Mouse (Mus musculus) liver, embryonic 13.5 days (tissue): ENCODE data around the gene Itpr2. TPM values are rescaled to one million over a fixed set of nuclear protein-coding genes. Genes with fewer than 3 reads are reported as not detected.
"Not testable (repeated sequence)": the region's sequence is repeated elsewhere in the genome, so short reads cannot be mapped to it uniquely, and the experiment has no call there.

Experiments
- ATAC-seq: fragments of 200-750 bp; cut with Nextera tagmentation; 2 replicates; pipeline ENCODE4 v1.8.0; 2017; ENCODE audit warnings: low read depth, mild to moderate bottlenecking, moderate number of reproducible peaks, moderate library complexity
- DNase-seq: peaks from one replicate; pipeline ENCODE4 v3.0.0; 2022
- H3K27ac ChIP-seq: fragments of 300-500 bp; sonication (generic); 2 replicates; pipeline ENCODE4 v1.5.1; 2015; ENCODE audit warnings: moderate library complexity, mild to moderate bottlenecking, inconsistent platforms
- H3K27me3 ChIP-seq: fragments of 300-500 bp; sonication (generic); 2 replicates; pipeline ENCODE4 v1.6.1; 2015; ENCODE audit warnings: mild to moderate bottlenecking, inconsistent platforms
- H3K36me3 ChIP-seq: fragments of 300-500 bp; sonication (generic); 2 replicates; pipeline ENCODE4 v1.6.1; 2015; ENCODE audit warnings: mild to moderate bottlenecking, inconsistent platforms
- H3K4me1 ChIP-seq: fragments of 300-500 bp; sonication (generic); replicated peaks from 2 replicates; pipeline ENCODE4 v1.6.1; 2015; ENCODE audit warnings: inconsistent platforms
- H3K4me2 ChIP-seq: fragments of 300-500 bp; sonication (generic); 2 replicates; pipeline ENCODE4 v1.6.1; 2015; ENCODE audit warnings: inconsistent platforms, mild to moderate bottlenecking, moderate library complexity
- H3K4me3 ChIP-seq: fragments of 300-500 bp; sonication (generic); replicated peaks from 2 replicates; pipeline ENCODE4 v1.5.1; 2015; ENCODE audit warnings: mild to moderate bottlenecking, inconsistent platforms
- H3K9ac ChIP-seq: fragments of 300-500 bp; sonication (generic); 2 replicates; pipeline ENCODE4 v1.6.1; 2015; ENCODE audit warnings: mild to moderate bottlenecking, inconsistent platforms
- H3K9me3 ChIP-seq: fragments of 300-500 bp; sonication (generic); replicated peaks from 2 replicates; pipeline ENCODE4 v1.6.1; 2016; ENCODE audit warnings: inconsistent platforms
- WGBS: fragments of 180-500 bp; shearing (Covaris S2); methylation state at CpG from one replicate; pipeline ENCODE4 v1.1.7; 2015; ENCODE audit not compliant: insufficient replicate concordance; 5-methylcytosine and 5-hydroxymethylcytosine counted together
- polyA plus RNA-seq: library from polyadenylated mRNA; unstranded; fragments of >200 nt; fragmentation: Nextera tagmentation; extraction: Ambion mirVana; gene quantifications from 2 replicates; pipeline ENCODE4 v1.2.1, GENCODE M21; 2015

Itpr2 gene
- polyA plus RNA-seq, 1 experiment from 2014 or later, result 2.4 TPM

GRCm38 (mm10) chr6:146464645-146465042 is 37.4 kb downstream of the Itpr2 start:
- not testable (repeated sequence) for H3K27me3 ChIP-seq, H3K36me3 ChIP-seq, H3K4me3 ChIP-seq, H3K4me1 ChIP-seq, H3K9ac ChIP-seq, H3K27ac ChIP-seq, H3K4me2 ChIP-seq, H3K9me3 ChIP-seq, DNase-seq
- ATAC-seq, result peak; percentile 31; the same call in 1 of the 2 replicates
- whole genome bisulfite sequencing, result 78% methylated on average over 2 of the region's 2 CpGs

DNA sequence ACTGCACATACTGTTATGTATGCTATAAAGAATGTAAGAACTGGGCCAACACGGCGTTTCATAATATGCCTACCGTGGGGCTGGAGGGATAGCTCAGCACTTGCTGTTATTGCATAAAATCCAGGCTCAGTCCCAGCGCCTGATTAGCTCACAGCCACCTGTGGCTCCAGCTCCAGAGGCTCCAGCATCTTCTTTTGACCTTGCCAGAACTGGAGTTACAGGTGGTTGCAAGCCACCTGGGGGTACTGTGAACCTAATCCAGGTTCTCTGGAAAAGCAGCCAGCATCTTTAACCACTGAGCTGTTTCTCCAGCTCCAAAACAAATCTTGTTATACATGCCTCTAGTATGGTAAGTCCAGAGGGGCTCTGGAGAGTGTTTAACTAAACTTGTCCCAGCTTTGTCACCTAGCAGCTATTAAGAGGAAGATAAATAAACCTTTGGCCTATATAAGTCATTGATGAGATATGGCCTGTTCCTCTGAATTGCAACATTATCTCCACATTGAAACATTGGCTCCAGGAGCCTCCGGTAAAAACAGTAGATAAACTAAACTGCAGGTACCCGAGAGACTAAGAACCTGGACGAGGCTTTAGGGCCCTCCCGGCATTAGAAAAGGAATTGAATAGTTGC is 37.9 kb downstream of the Itpr2 start:
- Histone ChIP-seq H3K4me3 (no peak overlapping the region), H3K9me3 (no peaks in the 10 kb centered on the region), H3K4me2 (no peak overlapping the region), H3K9ac (no peak overlapping the region), H3K4me1 (peaks cover 5% of the 10 kb centered on the region; the same call in 1 of the 2 replicates), H3K27me3 (peaks cover 11% of the 10 kb centered on the region; the same call in 1 of the 2 replicates), H3K36me3 (no peaks in the 10 kb centered on the region), H3K27ac (no peak overlapping the region)
- DNase-seq, result no peak
- ATAC-seq, result no peak
- WGBS, result 72% methylated on average over 8 of the region's 8 CpGs

- ATAC-seq (no peak), DNase-seq (no peak)
- Histone ChIP-seq H3K9ac (no peak overlapping the region), H3K27ac (no peak overlapping the region), H3K4me1 (peaks cover 11% of the 10 kb centered on the region), H3K36me3 (no peaks in the 10 kb centered on the region), H3K4me2 (no peak overlapping the region), H3K27me3 (peaks cover 27% of the 10 kb centered on the region; the same call in 1 of the 2 replicates), H3K4me3 (no peak overlapping the region), H3K9me3 (no peaks in the 10 kb centered on the region)
- 56% methylated on average over 8 of the region's 8 CpGs for WGBS
Measured at GRCm38 (mm10) chr6:146460936-146461335, 41.1 kb downstream of the Itpr2 start.

- ATAC-seq, result no peak
- Histone ChIP-seq H3K9ac (no peak overlapping the region), H3K36me3 (no peaks in the 10 kb centered on the region), H3K9me3 (no peaks in the 10 kb centered on the region), H3K27me3 (peaks cover 29% of the 10 kb centered on the region; the same call in 1 of the 2 replicates), H3K4me3 (no peak overlapping the region), H3K4me2 (no peak overlapping the region), H3K4me1 (peaks cover 27% of the 10 kb centered on the region), H3K27ac (no peak overlapping the region)
- no peak for DNase-seq
- 44% methylated on average over 5 of the region's 5 CpGs for whole genome bisulfite sequencing
Measured at GRCm38 (mm10) chr6:146458436-146458835, 43.6 kb downstream of the Itpr2 start.

GRCm38 (mm10) chr6:146456741-146457140 is 45.3 kb downstream of the Itpr2 start:
- Histone ChIP-seq H3K27ac (no peak overlapping the region), H3K27me3 (peaks cover 45% of the 10 kb centered on the region), H3K36me3 (no peaks in the 10 kb centered on the region), H3K4me2 (no peak overlapping the region), H3K4me3 (no peak overlapping the region), H3K9me3 (no peaks in the 10 kb centered on the region), H3K9ac (no peak overlapping the region), H3K4me1 (peaks cover 27% of the 10 kb centered on the region)
- no peak for DNase-seq
- no peak for ATAC-seq
- 66% methylated on average over 5 of the region's 5 CpGs for WGBS

DNA sequence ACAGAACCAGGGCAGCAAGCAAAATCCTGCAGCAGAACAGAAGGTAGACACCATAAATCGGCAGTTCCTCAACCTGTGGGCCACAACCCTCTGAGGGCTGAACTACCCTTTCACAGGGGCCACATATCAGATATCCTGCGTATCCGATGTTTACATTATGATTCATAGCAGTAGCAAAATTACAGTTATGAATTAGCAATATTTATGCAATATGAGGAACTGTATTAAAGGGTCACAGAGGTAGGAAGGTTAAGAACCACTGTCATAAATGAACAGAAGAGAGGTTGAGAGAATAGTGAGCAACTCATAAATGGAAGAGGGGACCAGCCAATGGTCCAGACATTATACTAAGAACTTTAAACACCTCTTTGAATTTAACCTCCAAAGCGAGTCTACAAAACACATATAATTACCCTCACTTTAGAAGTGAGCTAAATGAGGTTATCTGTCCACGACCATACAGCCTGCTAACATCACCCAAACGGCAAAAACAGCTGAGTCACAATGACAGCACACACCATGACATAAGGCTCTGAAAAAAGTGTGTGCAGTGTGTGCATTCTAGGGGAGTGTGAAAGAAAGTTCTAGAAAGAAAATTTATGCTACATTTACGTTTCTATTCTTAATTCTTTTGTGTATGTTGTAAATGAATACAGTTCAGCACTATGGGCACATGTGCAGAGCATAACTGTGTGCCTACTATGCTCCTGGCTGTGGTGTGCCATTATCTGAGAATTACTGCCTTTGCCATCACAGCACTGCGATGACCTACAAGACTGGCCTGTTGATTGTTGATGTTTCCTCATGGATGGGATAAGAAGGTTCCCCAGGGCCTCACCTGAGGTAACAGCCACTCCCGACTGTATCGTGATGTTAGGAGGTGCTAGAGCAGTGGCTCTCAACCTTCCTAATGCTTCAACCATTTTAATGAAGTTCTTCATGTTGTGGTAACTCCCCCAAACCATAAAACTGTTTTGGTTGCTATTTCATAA is 47.2 kb downstream of the Itpr2 start:
- H3K27me3 ChIP-seq, result peaks cover 47% of the 10 kb centered on the region
- DNase-seq (peak; percentile 75), ATAC-seq (peak; percentile 97)
- H3K36me3 ChIP-seq, result no peaks in the 10 kb centered on the region
- H3K4me3 ChIP-seq, result no peak overlapping the region
- 46% methylated on average over 10 of the region's 10 CpGs for WGBS
- peak overlapping the region; percentile 33 for H3K4me2 ChIP-seq
- peak overlapping the region; percentile 90 for H3K27ac ChIP-seq
- no peaks in the 10 kb centered on the region for H3K9me3 ChIP-seq
- no peak overlapping the region for H3K9ac ChIP-seq
- peaks cover 27% of the 10 kb centered on the region for H3K4me1 ChIP-seq

- Histone ChIP-seq H3K27ac (no peak overlapping the region), H3K27me3 (peaks cover 34% of the 10 kb centered on the region), H3K4me1 (peaks cover 27% of the 10 kb centered on the region), H3K4me2 (no peak overlapping the region), H3K9ac (no peak overlapping the region), H3K9me3 (no peaks in the 10 kb centered on the region), H3K36me3 (no peaks in the 10 kb centered on the region), H3K4me3 (no peak overlapping the region)
- no peak for DNase-seq
- 35% methylated on average over 16 of the region's 16 CpGs for WGBS
- no peak for ATAC-seq
Measured at GRCm38 (mm10) chr6:146452474-146452873, 49.5 kb downstream of the Itpr2 start.

- no peaks in the 10 kb centered on the region for H3K36me3 ChIP-seq
- DNase-seq, result no peak
- H3K27ac ChIP-seq, result no peak overlapping the region
- no peak overlapping the region for H3K9ac ChIP-seq
- WGBS, result 69% methylated on average over 11 of the region's 11 CpGs
- no peaks in the 10 kb centered on the region for H3K9me3 ChIP-seq
- 0 out of 2 replicates have a peak, but pooled peaks cover 6% of the 10 kb centered on the region for H3K27me3 ChIP-seq
- H3K4me2 ChIP-seq, result no peak overlapping the region
- no peak for ATAC-seq
- no peaks in the 10 kb centered on the region for H3K4me1 ChIP-seq
- H3K4me3 ChIP-seq, result no peak overlapping the region
Measured at GRCm38 (mm10) chr6:146446032-146446704, 55.9 kb downstream of the Itpr2 start.

DNA sequence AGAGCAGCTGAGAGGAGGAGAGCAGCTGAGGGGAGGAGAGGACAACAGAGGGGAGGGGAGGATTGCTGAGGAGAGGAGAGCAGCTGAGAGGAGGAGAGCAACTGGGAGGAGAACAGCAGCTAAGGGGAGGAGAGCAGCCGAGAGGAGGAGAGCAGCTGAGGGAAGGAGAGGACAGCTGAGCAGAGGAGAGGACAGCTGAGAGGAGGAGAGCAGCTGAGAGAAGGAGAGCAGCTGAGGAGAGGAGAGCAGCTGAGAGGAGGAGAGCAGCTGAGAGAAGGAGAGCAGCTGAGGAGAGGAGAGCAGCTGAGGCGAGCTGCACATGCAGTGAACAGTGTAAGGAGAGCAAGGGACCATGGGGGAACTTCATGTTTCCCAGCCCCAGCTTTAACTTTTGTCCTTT is 62.2 kb downstream of the Itpr2 start:
- Histone ChIP-seq H3K4me1 (no peaks in the 10 kb centered on the region), H3K27me3 (no peaks in the 10 kb centered on the region), H3K9me3 (no peaks in the 10 kb centered on the region), H3K4me3 (no peak overlapping the region), H3K27ac (no peak overlapping the region), H3K36me3 (no peaks in the 10 kb centered on the region), H3K9ac (no peak overlapping the region), H3K4me2 (no peak overlapping the region)
- DNase-seq (no peak), ATAC-seq (no peak)
- WGBS, result 58% methylated on average over 2 of the region's 2 CpGs

GRCm38 (mm10) chr6:146439071-146439818 is 62.8 kb downstream of the Itpr2 start:
- Histone ChIP-seq H3K4me2 (no peak overlapping the region), H3K27me3 (no peaks in the 10 kb centered on the region), H3K36me3 (no peaks in the 10 kb centered on the region), H3K9me3 (no peaks in the 10 kb centered on the region), H3K27ac (no peak overlapping the region), H3K4me3 (no peak overlapping the region), H3K4me1 (no peaks in the 10 kb centered on the region), H3K9ac (no peak overlapping the region)
- 67% methylated on average over 10 of the region's 10 CpGs for WGBS
- ATAC-seq, result no peak
- DNase-seq, result no peak
